ENCODE assay signal across 19 mouse cellular contexts in the genomic region with DNA sequence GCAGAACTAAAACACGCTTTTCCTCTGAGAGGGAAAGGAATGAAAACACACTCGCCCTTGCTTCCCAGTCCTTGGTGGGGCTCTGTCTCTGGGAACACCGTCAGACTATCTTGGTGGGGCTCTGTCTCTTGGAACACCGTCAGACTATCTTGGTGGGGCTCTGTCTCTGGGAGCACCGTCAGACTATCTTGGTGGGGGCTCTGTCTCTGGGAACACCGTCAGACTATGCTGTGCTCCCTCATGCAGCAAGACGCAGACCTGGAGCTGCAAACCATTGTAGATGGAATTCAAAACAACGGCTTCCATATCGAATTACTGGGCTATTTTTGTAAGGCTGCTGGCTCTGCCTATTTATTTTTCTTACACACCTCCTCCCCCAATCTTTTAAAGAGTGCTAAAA. TPM values are rescaled to one million over a fixed set of nuclear protein-coding genes. Genes with fewer than 3 reads are reported as not detected.
DNase-seq lines count a peak whose midpoint lies in the region; ATAC-seq and TF ChIP-seq lines count a peak whose summit lies in the region.
"Had no signal": no experiment of that assay in that cellular context is flagged by ENCODE, and none has a peak within 500 bp of the region (broad histone marks: within the 10 kb centered on the region; RNA-seq: fewer than 3 reads in every experiment).

No protein-coding gene starts in this region.

- no peak for TF ChIP-seq POLR2A in kidney, adult 2 months (IDR thresholded peaks at IDR 0.05; ENCODE audit: low read depth, low read length)

- 0 out of 2 replicates have a peak, but pooled peaks cover 2% of the 10 kb centered on the region for H3K9me3 ChIP-seq in heart, embryonic 13.5 days
- no peaks in the 10 kb centered on the region for H3K9me3 ChIP-seq in kidney, embryonic 14.5 days (ENCODE audit: control insufficient read depth, low read length)
- no peaks in the 10 kb centered on the region for H3K9me3 ChIP-seq in embryonic facial prominence, embryonic 13.5 days
- H3K9me3 ChIP-seq in intestine, embryonic 15.5 days: no peaks in the 10 kb centered on the region
- H3K9me3 ChIP-seq: midbrain, embryonic 13.5 days; neural tube, embryonic 13.5 days had no signal

- ATAC-seq in heart, embryonic 13.5 days (ENCODE audit: extremely low read depth, insufficient number of reproducible peaks, low FRiP score, low TSS enrichment): no peak
- peak; percentile 75 for ATAC-seq in kidney, embryonic 14.5 days (ENCODE audit: low FRiP score, low TSS enrichment)
- no peak for ATAC-seq in embryonic facial prominence, embryonic 13.5 days (ENCODE audit: insufficient number of reproducible peaks, insufficient read depth, low FRiP score, low TSS enrichment, low read depth)
- ATAC-seq in intestine, embryonic 15.5 days: no peak
- ATAC-seq in granulocyte monocyte progenitor cell, adult 5-6 weeks (replicated peaks; ENCODE audit: poor library complexity, severe bottlenecking): no peak
- ATAC-seq: midbrain, embryonic 13.5 days had no signal

- no peaks in the 10 kb centered on the region for H3K36me3 ChIP-seq in heart, embryonic 13.5 days
- no peaks in the 10 kb centered on the region for H3K36me3 ChIP-seq in kidney, embryonic 14.5 days (ENCODE audit: control insufficient read depth, insufficient read depth, low read length)
- no peaks in the 10 kb centered on the region for H3K36me3 ChIP-seq in kidney, adult 2 months (ENCODE audit: control insufficient read depth, insufficient read depth, low read length)
- no peaks in the 10 kb centered on the region for H3K36me3 ChIP-seq in embryonic facial prominence, embryonic 13.5 days
- no peaks in the 10 kb centered on the region for H3K36me3 ChIP-seq in intestine, embryonic 15.5 days
- H3K36me3 ChIP-seq: midbrain, embryonic 13.5 days; neural tube, embryonic 13.5 days had no signal

- DNase-seq in heart, adult 11 months: no peak
- DNase-seq in kidney, adult 2 months: no peak
- DNase-seq in layer of hippocampus, adult 2 months (ENCODE audit: low spot score in 2 of 2): no peak
- DNase-seq: cerebellum, adult 8-10 months; kidney, adult 8-10 months; layer of hippocampus, postnatal 36 days; liver; lung, postnatal 10 days; right cerebral cortex, postnatal 14 days; spleen, adult 18-20 months had no signal

- WGBS in heart, embryonic 13.5 days: 23% methylated on average over 9 of the region's 9 CpGs
- 17% methylated on average over 9 of the region's 9 CpGs for WGBS in kidney, embryonic 14.5 days
- WGBS in kidney, adult 2 months: 19% methylated on average over 9 of the region's 9 CpGs
- WGBS in embryonic facial prominence, embryonic 13.5 days: 25% methylated on average over 9 of the region's 9 CpGs
- WGBS in intestine, embryonic 15.5 days: 36% methylated on average over 9 of the region's 9 CpGs

- H3K9ac ChIP-seq in heart, embryonic 13.5 days: no peak overlapping the region
- H3K9ac ChIP-seq in kidney, embryonic 14.5 days (ENCODE audit: low read depth, low read length): no peak overlapping the region
- no peak overlapping the region for H3K9ac ChIP-seq in embryonic facial prominence, embryonic 13.5 days
- H3K9ac ChIP-seq in intestine, embryonic 15.5 days: no peak overlapping the region
- H3K9ac ChIP-seq: hindbrain, embryonic 14.5 days; midbrain, embryonic 13.5 days; neural tube, embryonic 13.5 days had no signal

- H3K27me3 ChIP-seq in heart, embryonic 13.5 days (replicated peaks): 0 out of 2 replicates have a peak, but pooled peaks cover 4% of the 10 kb centered on the region
- H3K27me3 ChIP-seq in kidney, embryonic 14.5 days (ENCODE audit: control insufficient read depth, insufficient read depth, low read length): no peaks in the 10 kb centered on the region
- no peaks in the 10 kb centered on the region for H3K27me3 ChIP-seq in kidney, adult 2 months (replicated peaks; ENCODE audit: control insufficient read depth, insufficient read depth, low read length)
- H3K27me3 ChIP-seq in embryonic facial prominence, embryonic 13.5 days: no peaks in the 10 kb centered on the region
- no peaks in the 10 kb centered on the region for H3K27me3 ChIP-seq in intestine, embryonic 15.5 days (replicated peaks)
- H3K27me3 ChIP-seq: midbrain, embryonic 13.5 days; neural tube, embryonic 13.5 days had no signal

- peak overlapping the region; percentile 37 for H3K4me2 ChIP-seq in heart, embryonic 13.5 days
- H3K4me2 ChIP-seq in kidney, embryonic 14.5 days (replicated peaks; ENCODE audit: low read depth, low read length): peak overlapping the region; percentile 24
- H3K4me2 ChIP-seq in embryonic facial prominence, embryonic 13.5 days: peak overlapping the region; percentile 26
- H3K4me2 ChIP-seq in intestine, embryonic 15.5 days (replicated peaks): peak overlapping the region; percentile 26; the same call in 1 of the 2 replicates
- H3K4me2 ChIP-seq: hindbrain, embryonic 14.5 days; midbrain, embryonic 13.5 days; neural tube, embryonic 13.5 days had no signal

- H3K27ac ChIP-seq in heart, embryonic 13.5 days (replicated peaks): peak overlapping the region; percentile 5; the same call in 1 of the 2 replicates
- H3K27ac ChIP-seq in kidney, embryonic 14.5 days (ENCODE audit: low read depth, low read length): no peak overlapping the region; the same call in 1 of the 2 replicates
- no peak overlapping the region for H3K27ac ChIP-seq in kidney, adult 2 months (ENCODE audit: insufficient read depth, low read depth, low read length)
- no peak overlapping the region for H3K27ac ChIP-seq in embryonic facial prominence, embryonic 13.5 days
- no peak overlapping the region for H3K27ac ChIP-seq in intestine, embryonic 15.5 days
- H3K27ac ChIP-seq in layer of hippocampus, adult 2 months: no peak overlapping the region
- H3K27ac ChIP-seq: hindbrain, embryonic 14.5 days; midbrain, embryonic 13.5 days; neural tube, embryonic 13.5 days had no signal

- H3K4me1 ChIP-seq in heart, embryonic 13.5 days: peaks cover 18% of the 10 kb centered on the region
- peaks cover 8% of the 10 kb centered on the region; the same call in 1 of the 2 replicates for H3K4me1 ChIP-seq in kidney, embryonic 14.5 days (ENCODE audit: control insufficient read depth, insufficient read depth, low read length)
- no peaks in the 10 kb centered on the region for H3K4me1 ChIP-seq in kidney, adult 2 months (ENCODE audit: control insufficient read depth, insufficient read depth, low read length)
- peaks cover 17% of the 10 kb centered on the region for H3K4me1 ChIP-seq in embryonic facial prominence, embryonic 13.5 days
- no peaks in the 10 kb centered on the region for H3K4me1 ChIP-seq in intestine, embryonic 15.5 days (replicated peaks)
- H3K4me1 ChIP-seq: midbrain, embryonic 13.5 days; neural tube, embryonic 13.5 days had no signal

- no peak overlapping the region for H3K4me3 ChIP-seq in heart, embryonic 13.5 days
- H3K4me3 ChIP-seq in kidney, embryonic 14.5 days (ENCODE audit: low read length): no peak overlapping the region
- H3K4me3 ChIP-seq in kidney, adult 2 months (ENCODE audit: insufficient read depth, low read depth, low read length): no peak overlapping the region
- H3K4me3 ChIP-seq in embryonic facial prominence, embryonic 13.5 days: no peak overlapping the region
- H3K4me3 ChIP-seq in intestine, embryonic 15.5 days (replicated peaks): no peak overlapping the region
- no peak overlapping the region for H3K4me3 ChIP-seq in layer of hippocampus, adult 2 months
- H3K4me3 ChIP-seq: midbrain, embryonic 13.5 days; neural tube, embryonic 13.5 days had no signal

- TF ChIP-seq CTCF in kidney, adult 2 months (conservative IDR thresholded peaks at IDR 0.05; ENCODE audit: insufficient read depth, insufficient read length, low read depth, low read length): no peak
- TF ChIP-seq CTCF in layer of hippocampus, adult 2 months (conservative IDR thresholded peaks at IDR 0.05): no peak

RNA-seq across cellular contexts. Expression of a gene that starts 20.9 kb away (rescaled TPM):
- 0.08 and 0.19 TPM in 2 replicates for polyA plus RNA-seq in heart, embryonic 13.5 days (2015; fragmentation: Nextera tagmentation; extraction: Ambion mirVana)
- 0.74 and 1.2 TPM in 2 replicates for polyA plus RNA-seq in kidney, embryonic 14.5 days (2014; fragmentation: Nextera tagmentation; extraction: Ambion mirVana)
- 14.5 and 23.7 TPM in 2 replicates for polyA plus RNA-seq in kidney, adult 2 months (2012; rRNA removed)
- polyA plus RNA-seq in embryonic facial prominence, embryonic 13.5 days (2015; fragmentation: Nextera tagmentation; extraction: Ambion mirVana): 0.89 and 1.2 TPM in 2 replicates
- polyA plus RNA-seq in intestine, embryonic 15.5 days (2015; fragmentation: Nextera tagmentation; extraction: Ambion mirVana): 0.44 and 0.48 TPM in 2 replicates
- 0.32 TPM in 1 of 2 replicates, not detected in the other for total RNA-seq in granulocyte monocyte progenitor cell, adult 5-6 weeks (2014; fragmentation: Nextera tagmentation)
- 0.30 TPM in 1 of 2 replicates, not detected in the other for total RNA-seq in granulocyte monocyte progenitor cell, adult 5-6 weeks (2017)
- 10 to 100 TPM; 26.0 to 28.2 TPM for total RNA-seq in layer of hippocampus, adult 2 months (2021)
- polyA plus RNA-seq: forebrain, embryonic 11.5 days had no signal
